Mouse (Mus musculus) E14TG2a.4 (cell line): ENCODE measurements at regions not wholly inside any gene's neighbourhood (a gene's known extent, or its start where the extent isn't known, plus 50 kb on each side); places are given as distances from the start of the nearest gene placed in this dataset.

Experiments used
- H3K27me3 ChIP-seq: 2 replicates; pipeline ENCODE4 v1.6.1; 2014; ENCODE audit warnings: low read length, control low read depth; ENCODE audit not compliant: insufficient read depth
- H3K36me3 ChIP-seq: 2 replicates; pipeline ENCODE4 v1.6.1; 2014; ENCODE audit warnings: low read length, control low read depth; ENCODE audit not compliant: insufficient read depth
- H3K4me1 ChIP-seq: replicated peaks from 2 replicates; pipeline ENCODE4 v1.6.1; 2014; ENCODE audit warnings: low read depth, low read length, control low read depth
- H3K4me3 ChIP-seq: replicated peaks from 2 replicates; pipeline ENCODE4 v1.5.1; 2014; ENCODE audit warnings: mild to moderate bottlenecking, low read length
- H3K9me3 ChIP-seq: 2 replicates; pipeline ENCODE4 v1.6.1; 2014; ENCODE audit warnings: low read length, control low read depth
- CTCF ChIP-seq: conservative IDR thresholded peaks from 2 replicates; pipeline ENCODE4 v1.5.1; 2014; ENCODE audit warnings: low read length
- NANOG ChIP-seq: IDR thresholded peaks from 2 replicates; pipeline ENCODE4 v1.6.1; 2014; ENCODE audit warnings: borderline replicate concordance, low read length, mixed read lengths
- POU5F1 ChIP-seq: IDR thresholded peaks from 2 replicates; pipeline ENCODE4 v1.6.1; 2014; ENCODE audit warnings: low read length, borderline replicate concordance

GRCm38 (mm10) chr11:22661072-22661471 lies 149.2 kb downstream of the Tmem17 start:
- H3K4me1 ChIP-seq, result peaks cover 9% of the 10 kb centered on the region
- TF ChIP-seq NANOG (no peak), POU5F1 (no peak), CTCF (no peak)
- H3K9me3 ChIP-seq, result no peaks in the 10 kb centered on the region
- H3K4me3 ChIP-seq, result no peak overlapping the region
- no peaks in the 10 kb centered on the region for H3K36me3 ChIP-seq
- 0 out of 2 replicates have a peak, but pooled peaks cover 4% of the 10 kb centered on the region for H3K27me3 ChIP-seq

GRCm38 (mm10) chr11:22661713-22662551 lies 150.0 kb downstream of the Tmem17 start:
- H3K27me3 ChIP-seq, result peaks cover 8% of the 10 kb centered on the region; the same call in 1 of the 2 replicates
- no peaks in the 10 kb centered on the region for H3K36me3 ChIP-seq
- peak overlapping the region; percentile 52 for H3K4me3 ChIP-seq
- H3K9me3 ChIP-seq, result no peaks in the 10 kb centered on the region
- peaks cover 9% of the 10 kb centered on the region for H3K4me1 ChIP-seq
- TF ChIP-seq NANOG, result no peak
- TF ChIP-seq POU5F1, result no peak
- no peak for TF ChIP-seq CTCF

GRCm38 (mm10) chr11:22665978-22666377 lies 154.1 kb downstream of the Tmem17 start:
- H3K4me3 ChIP-seq, result no peak overlapping the region
- TF ChIP-seq NANOG (no peak), POU5F1 (no peak), CTCF (no peak)
- peaks cover 8% of the 10 kb centered on the region; the same call in 1 of the 2 replicates for H3K27me3 ChIP-seq
- H3K4me1 ChIP-seq, result peaks cover 9% of the 10 kb centered on the region
- H3K9me3 ChIP-seq, result no peaks in the 10 kb centered on the region
- H3K36me3 ChIP-seq, result no peaks in the 10 kb centered on the region

- no peaks in the 10 kb centered on the region for H3K9me3 ChIP-seq
- H3K4me3 ChIP-seq, result no peak overlapping the region
- peaks cover 9% of the 10 kb centered on the region for H3K4me1 ChIP-seq
- H3K27me3 ChIP-seq, result peaks cover 8% of the 10 kb centered on the region; the same call in 1 of the 2 replicates
- TF ChIP-seq NANOG, result no peak
- no peak for TF ChIP-seq POU5F1
- TF ChIP-seq CTCF, result no peak
- H3K36me3 ChIP-seq, result no peaks in the 10 kb centered on the region
These were observed 154.5 kb downstream of the Tmem17 start for GRCm38 (mm10) chr11:22666378-22666777.

GRCm38 (mm10) chr11:22668220-22668619 lies 156.3 kb downstream of the Tmem17 start:
- H3K4me1 ChIP-seq, result no peaks in the 10 kb centered on the region
- no peaks in the 10 kb centered on the region for H3K9me3 ChIP-seq
- no peak overlapping the region for H3K4me3 ChIP-seq
- H3K36me3 ChIP-seq, result no peaks in the 10 kb centered on the region
- no peak for TF ChIP-seq POU5F1
- TF ChIP-seq NANOG, result no peak
- TF ChIP-seq CTCF, result no peak
- H3K27me3 ChIP-seq, result peaks cover 8% of the 10 kb centered on the region; the same call in 1 of the 2 replicates

- TF ChIP-seq POU5F1 (no peak), CTCF (no peak), NANOG (no peak)
These were observed 157.4 kb downstream of the Tmem17 start for GRCm38 (mm10) chr11:22669267-22669666.

GRCm38 (mm10) chr11:22671791-22672490 lies 160.1 kb downstream of the Tmem17 start:
- Histone ChIP-seq H3K27me3 (no peaks in the 10 kb centered on the region), H3K36me3 (no peaks in the 10 kb centered on the region), H3K4me1 (no peaks in the 10 kb centered on the region), H3K9me3 (no peaks in the 10 kb centered on the region), H3K4me3 (no peak overlapping the region)
- TF ChIP-seq POU5F1 (no peak), CTCF (no peak), NANOG (no peak)

More at GRCm38 (mm10) chr11:22669267-22669666, 157.4 kb downstream of the Tmem17 start:
- no peaks in the 10 kb centered on the region for H3K4me1 ChIP-seq
- no peaks in the 10 kb centered on the region for H3K9me3 ChIP-seq
- peaks cover 8% of the 10 kb centered on the region; the same call in 1 of the 2 replicates for H3K27me3 ChIP-seq
- H3K4me3 ChIP-seq, result no peak overlapping the region
- H3K36me3 ChIP-seq, result no peaks in the 10 kb centered on the region

- Histone ChIP-seq H3K36me3 (no peaks in the 10 kb centered on the region), H3K9me3 (peaks cover 15% of the 10 kb centered on the region; the same call in 1 of the 2 replicates), H3K4me3 (no peak overlapping the region), H3K27me3 (no peaks in the 10 kb centered on the region), H3K4me1 (no peaks in the 10 kb centered on the region)
- no peak for TF ChIP-seq POU5F1
- TF ChIP-seq CTCF, result no peak
- no peak for TF ChIP-seq NANOG
These were observed 163.2 kb downstream of the Tmem17 start for GRCm38 (mm10) chr11:22675047-22675446.
